Mouse (Mus musculus): ENCODE data around the gene Fam208b. TPM values are rescaled to one million over a fixed set of nuclear protein-coding genes. Genes with fewer than 3 reads are reported as not detected.
A peak's percentile ranks its signal among the peaks of the same experiment; 100 is the strongest.

Fam208b gene
- polyA plus RNA-seq (2017; shearing (Covaris generic)), result 10 to 100 TPM; 32.0 to 33.3 TPM

- peak; percentile 90 for ATAC-seq
Measured at GRCm38 (mm10) chr13:3610795-3611438, at the start of gene Fam208b. Gene Fam208b (minus strand): TSS chr13:3611108.

DNA sequence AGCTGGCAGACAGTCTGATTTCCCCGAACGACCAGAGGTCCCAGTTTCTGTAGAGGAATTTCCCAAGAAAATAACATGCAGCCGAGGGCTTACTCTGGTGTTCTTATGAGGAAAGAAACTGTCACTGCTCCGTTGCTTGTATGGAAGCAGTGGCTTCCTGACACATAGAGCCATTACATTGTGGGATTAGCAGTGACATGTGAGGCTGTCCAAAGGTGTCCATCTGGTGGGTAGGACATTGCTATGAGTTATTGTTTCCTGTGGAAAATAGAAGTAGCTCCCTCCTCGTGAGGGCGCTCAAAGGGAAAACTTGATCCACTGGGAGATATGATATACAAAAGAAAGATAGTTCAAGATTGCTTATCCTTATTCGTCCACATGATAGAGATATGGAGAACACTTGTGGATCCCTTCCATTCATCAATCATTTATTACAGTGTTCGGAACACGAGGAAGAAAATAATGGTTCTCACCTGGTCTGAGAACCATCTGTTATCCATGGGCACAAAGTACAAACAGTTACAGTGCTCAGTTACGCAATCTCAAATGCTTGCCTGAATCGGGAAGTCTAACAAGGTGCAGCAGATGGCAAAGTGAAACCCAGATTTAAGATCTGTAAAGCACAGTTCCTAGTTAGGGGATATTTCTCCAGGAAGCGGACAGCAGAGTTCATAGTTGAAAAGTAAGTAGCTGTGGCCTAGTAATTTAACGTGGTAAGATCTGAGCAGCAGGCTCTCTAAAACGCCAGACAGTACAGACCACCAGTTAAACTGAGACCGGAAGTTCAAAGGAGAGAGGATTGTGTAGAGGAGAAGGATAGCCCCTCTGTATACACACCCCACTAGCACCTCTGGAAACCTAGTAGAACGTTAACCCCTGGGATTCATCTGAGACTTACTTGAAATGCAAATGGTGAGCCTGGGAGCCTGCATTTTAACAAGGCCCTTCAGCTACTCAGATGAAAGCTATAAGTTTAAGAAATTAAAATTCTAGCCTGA lies 48.6 kb upstream of the Fam208b start:
- ATAC-seq, result no peak

DNA sequence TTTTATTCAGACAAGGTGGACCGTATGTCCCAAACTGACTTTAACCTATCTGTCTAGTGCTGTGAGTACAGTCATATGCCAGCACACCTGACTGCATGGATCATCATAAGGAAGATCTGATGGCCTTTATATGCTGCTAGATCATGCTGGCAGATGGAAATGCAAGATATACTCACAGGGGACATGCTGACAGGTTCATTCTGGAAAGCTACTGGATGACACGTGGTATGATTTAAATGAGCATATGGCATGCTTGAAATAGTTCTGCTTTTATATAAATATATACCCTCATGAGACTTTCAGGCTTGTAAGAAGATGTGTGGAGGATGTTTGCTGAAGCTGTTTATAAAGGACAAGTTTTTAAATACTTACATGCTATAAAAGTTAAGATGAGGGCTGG lies 43.5 kb upstream of the Fam208b start:
- no peak for ATAC-seq

DNA sequence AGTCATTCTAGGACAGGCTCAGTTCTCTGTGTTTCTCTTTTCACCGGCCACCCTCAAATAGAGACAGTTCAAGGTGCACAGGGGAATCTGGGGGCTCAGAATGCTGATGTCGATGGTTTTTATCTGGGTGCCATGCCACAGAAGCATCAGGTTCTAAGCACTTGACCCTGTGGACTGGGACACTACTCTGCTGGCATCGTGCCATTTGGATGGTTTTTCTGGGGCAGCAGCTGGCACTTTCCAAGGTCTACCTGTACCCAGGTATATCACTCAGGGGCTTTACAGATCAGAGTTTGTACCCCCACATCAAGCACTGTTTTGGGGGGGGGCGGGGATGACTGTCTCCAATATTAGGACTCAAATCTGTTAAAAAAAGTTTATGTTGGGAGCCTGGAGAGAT lies 39.7 kb upstream of the Fam208b start:
- no peak for ATAC-seq

- no peak for ATAC-seq
Measured at GRCm38 (mm10) chr13:3646566-3646965, 35.7 kb upstream of the Fam208b start.

DNA sequence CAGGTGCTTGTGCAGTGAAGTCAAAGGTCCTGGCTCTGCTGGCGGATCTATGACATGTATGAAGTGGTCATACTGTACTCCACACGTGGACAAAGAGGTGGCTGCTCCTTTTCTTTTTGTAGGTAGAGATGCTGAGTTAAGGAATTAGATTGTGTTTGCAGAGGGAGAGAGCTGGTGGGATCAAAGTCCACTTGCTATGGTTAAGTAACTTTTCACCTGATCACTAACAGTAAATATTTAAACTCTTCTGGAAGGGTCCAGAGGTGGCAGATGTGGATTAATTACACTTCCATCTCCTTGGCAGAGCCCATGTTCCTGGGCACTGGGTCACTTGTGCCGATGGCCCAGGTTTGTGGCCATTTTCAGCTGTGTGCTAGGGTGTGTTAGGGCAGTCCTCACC lies 35.0 kb upstream of the Fam208b start:
- no peak for ATAC-seq

DNA sequence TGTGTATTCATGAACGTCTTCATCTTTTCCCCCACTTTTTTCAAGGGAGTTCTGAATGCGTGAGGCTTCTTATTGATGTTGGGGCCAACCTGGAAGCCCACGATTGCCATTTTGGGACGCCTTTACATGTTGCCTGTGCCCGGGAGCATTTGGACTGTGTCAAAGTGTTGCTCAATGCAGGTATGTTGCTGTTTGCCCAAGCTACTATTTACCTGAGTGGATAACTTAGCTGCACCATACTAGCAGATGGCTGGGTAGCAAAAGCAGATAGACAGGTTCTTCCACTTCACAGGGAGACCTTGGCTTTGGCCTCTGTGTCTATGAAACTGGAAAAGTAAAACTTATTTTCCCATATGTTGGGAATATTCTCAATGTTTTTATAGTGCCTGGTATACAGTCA lies 34.0 kb upstream of the Fam208b start:
- no peak for ATAC-seq

GRCm38 (mm10) chr13:3642538-3642937 lies 31.6 kb upstream of the Fam208b start:
- no peak for ATAC-seq

DNA sequence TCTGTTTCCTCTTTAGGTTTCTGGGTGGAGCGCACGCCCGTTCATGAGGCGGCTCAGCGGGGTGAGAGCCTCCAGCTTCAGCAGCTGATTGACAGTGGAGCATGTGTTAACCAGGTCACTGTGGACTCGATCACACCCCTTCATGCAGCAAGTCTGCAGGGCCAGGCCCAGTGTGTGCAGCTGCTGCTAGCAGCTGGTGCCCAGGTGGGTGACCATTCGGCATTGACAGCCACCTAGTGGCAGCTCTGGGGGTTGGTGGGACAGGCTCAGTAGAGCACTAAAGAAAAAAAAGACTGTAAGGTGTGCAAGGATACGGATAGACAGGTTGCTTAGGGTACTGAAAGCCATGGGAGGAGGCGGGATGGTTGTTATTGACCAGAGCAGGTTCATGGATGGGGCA lies 31.1 kb upstream of the Fam208b start:
- ATAC-seq, result no peak

GRCm38 (mm10) chr13:3636797-3637196 lies 25.9 kb upstream of the Fam208b start:
- peak; percentile 79 for ATAC-seq

GRCm38 (mm10) chr13:3635076-3635475 lies 24.2 kb upstream of the Fam208b start:
- no peak for ATAC-seq

DNA sequence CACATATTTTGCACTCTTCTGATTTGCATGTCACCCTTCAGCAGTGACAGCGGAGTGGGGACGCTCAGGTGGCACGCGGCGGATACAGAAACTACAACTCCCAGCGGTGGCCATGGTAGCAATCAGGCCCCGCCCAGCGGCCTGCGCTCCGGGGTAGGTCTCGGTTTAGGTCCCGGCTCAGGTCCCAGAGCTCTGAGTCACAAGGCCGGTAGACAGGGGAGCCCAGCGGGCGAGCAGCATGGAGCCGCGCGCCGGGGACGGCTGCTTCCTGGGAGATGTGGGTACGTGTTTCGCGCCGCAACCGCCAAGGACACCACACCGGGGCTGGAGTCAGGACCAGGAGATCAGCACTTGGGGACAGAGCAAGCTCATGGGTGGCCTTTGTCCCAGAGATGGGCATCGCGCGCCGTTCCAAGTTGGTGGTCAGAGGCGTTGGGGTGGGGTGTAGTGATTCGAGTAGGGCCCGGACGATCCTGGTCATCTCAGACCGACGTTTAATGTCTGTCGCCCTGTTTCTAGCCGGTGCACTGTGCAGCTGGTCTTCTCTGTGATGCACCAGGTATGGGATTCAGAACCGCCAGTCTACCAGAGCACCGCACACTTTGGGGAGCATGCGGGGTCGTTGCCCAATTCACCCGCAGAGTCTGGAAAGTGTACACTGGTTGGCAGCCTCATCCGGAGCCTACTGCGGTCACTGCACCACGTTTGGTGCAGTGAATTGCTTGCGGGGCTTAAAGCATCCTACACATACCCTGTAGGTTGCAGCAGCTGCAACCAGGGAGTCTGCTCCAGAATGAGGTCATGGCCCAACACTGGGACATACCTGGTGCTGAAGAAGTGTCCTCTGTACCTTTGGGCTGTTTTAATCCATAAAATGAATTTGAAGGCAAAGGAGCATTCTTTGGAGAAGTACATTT lies 23.2 kb upstream of the Fam208b start, which contains the start of gene Asb13:
Asb13 (plus strand) TSS at position 138 of the 917 bp plus-strand sequence.
- ATAC-seq, result peak; percentile 88

- no peak for ATAC-seq
Measured at GRCm38 (mm10) chr13:3633131-3633530, 22.2 kb upstream of the Fam208b start.

- ATAC-seq, result no peak
Measured at GRCm38 (mm10) chr13:3632551-3632950, 21.6 kb upstream of the Fam208b start.

DNA sequence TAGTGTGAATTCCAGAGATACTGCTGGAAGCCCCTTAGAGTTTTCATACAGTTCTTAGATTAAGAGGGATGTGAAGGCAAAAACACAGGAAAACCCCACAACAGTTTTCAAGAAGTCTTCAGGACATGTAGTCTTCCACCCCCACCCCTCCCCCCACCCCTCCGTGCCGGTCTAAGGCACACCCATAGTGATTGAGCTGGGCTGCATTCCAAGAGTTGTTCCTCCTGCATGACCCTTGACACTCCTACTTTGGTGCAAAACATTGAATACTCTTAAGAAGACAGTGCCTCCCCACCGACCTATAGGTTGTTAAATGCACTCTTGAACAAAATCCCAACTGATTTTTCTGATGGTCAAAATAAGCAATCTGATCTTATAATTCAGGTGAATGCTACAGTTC lies 17.2 kb upstream of the Fam208b start:
- ATAC-seq, result no peak

GRCm38 (mm10) chr13:3627139-3627538 lies 16.2 kb upstream of the Fam208b start:
- ATAC-seq, result no peak

- peak; percentile 22 for ATAC-seq
Measured at GRCm38 (mm10) chr13:3610118-3610794, 652 bp downstream of the Fam208b start.

DNA sequence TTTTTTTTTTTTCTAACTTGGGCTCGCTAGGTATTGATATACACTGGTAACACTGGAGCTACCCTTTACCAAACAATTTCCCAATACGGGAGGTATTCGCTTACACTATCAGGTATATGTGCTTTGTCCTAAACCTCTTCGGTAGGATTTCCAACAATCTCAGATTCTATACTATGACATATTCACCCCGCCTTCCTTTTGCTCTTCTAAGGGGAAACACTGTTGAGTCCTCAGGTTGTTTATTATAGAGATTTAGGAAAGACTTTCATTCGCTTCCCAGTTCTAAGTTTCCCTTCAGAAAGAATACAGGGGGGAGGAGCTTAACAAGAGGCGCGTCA lies 1.2 kb downstream of the Fam208b start:
- no peak for ATAC-seq

GRCm38 (mm10) chr13:3596232-3596631 lies 14.7 kb downstream of the Fam208b start:
- no peak for ATAC-seq

DNA sequence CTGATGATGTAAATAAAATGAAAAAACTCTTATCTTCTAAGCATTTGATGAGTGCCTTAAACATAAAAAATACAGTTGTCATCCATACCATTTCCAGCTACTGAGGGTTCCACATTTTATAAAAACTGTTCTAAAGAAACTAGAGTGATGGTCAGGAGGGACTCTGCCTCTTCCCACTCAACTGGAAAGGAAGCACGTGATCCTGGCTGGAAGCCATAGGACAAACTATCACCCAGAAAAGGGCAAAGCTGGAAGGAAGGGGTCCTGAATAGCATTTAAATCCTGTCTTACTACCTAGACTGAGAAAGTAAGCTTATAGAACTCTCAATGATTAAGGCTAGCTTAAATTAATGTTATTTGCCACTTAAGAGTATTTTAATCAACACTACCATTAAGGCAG lies 16.6 kb downstream of the Fam208b start:
- ATAC-seq, result no peak

- ATAC-seq, result peak; percentile 47
Measured at GRCm38 (mm10) chr13:3590789-3591188, 20.1 kb downstream of the Fam208b start.

- no peak for ATAC-seq
Measured at GRCm38 (mm10) chr13:3563953-3564352, 47.0 kb downstream of the Fam208b start.
